16 mouse cellular contexts compared by ENCODE assay signal in the genomic region with DNA sequence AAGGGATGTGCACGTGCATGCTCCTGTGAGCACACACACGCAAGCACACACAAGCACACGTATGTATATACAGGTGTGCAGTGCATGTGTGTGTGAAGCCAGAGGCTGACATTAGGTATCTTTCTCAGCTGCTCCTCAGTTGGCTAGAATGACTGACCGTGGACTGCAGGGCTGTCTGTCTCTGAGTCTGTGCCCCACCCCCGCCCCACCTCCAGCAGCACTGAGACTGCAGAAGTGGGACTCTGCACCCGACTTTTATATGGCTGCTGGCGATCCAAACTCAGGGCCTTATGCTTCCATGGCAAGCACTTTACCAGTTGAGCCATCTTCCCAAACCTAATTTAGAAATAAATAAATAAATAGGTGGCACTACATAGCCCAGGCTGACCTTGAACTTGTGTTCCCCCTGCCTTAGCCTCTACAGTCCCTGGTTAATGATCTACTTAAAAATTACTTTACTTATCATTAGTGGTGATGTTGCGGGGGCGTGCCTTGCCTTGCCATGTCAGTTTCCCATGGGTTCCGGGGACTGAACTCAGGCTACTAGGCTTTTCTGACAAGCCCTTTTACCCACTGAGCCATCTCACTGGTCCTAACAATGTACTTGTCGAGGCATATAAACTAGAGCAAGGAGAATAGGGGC.
"Had no signal": no experiment of that assay in that cellular context is flagged by ENCODE, and none has a peak within 500 bp of the region (broad histone marks: within the 10 kb centered on the region; RNA-seq: fewer than 3 reads in every experiment).

No protein-coding gene starts in this region.

- ATAC-seq: hindbrain, embryonic 16.5 days; inflammation-experienced regulatory T-cells, adult 6 months had no signal

- H3K9me3 ChIP-seq: limb, embryonic 13.5 days; liver, embryonic 15.5 days; lung, embryonic 15.5 days; megakaryocyte, embryonic 14.5 days; midbrain, embryonic 12.5 days had no signal

- H3K27me3 ChIP-seq: limb, embryonic 13.5 days; liver, embryonic 15.5 days; lung, embryonic 15.5 days; megakaryocyte, embryonic 14.5 days had no signal

- H3K4me2 ChIP-seq: limb, embryonic 13.5 days; liver, embryonic 15.5 days; lung, embryonic 15.5 days; midbrain, embryonic 12.5 days had no signal

- H3K9ac ChIP-seq: limb, embryonic 13.5 days; liver, embryonic 15.5 days; lung, embryonic 15.5 days; midbrain, embryonic 12.5 days had no signal

- H3K4me1 ChIP-seq: lung, embryonic 15.5 days; megakaryocyte, embryonic 14.5 days had no signal

- H3K4me3 ChIP-seq: layer of hippocampus, adult 2 months; limb, embryonic 13.5 days; liver, embryonic 15.5 days; lung, embryonic 15.5 days; megakaryocyte, embryonic 14.5 days; midbrain, embryonic 12.5 days had no signal

- H3K36me3 ChIP-seq: limb, embryonic 13.5 days; liver, embryonic 15.5 days; lung, embryonic 15.5 days; midbrain, embryonic 12.5 days had no signal

- DNase-seq: kidney, adult 8-10 months; kidney, postnatal 36 days; lung, postnatal 14 days; right cerebral cortex, postnatal 4 days; spleen, adult 18-20 months; thymus, adult 18-20 months; thymus, postnatal 14 days had no signal

- H3K27ac ChIP-seq: layer of hippocampus, adult 2 months; limb, embryonic 13.5 days; liver, embryonic 15.5 days; lung, embryonic 15.5 days; macrophage; midbrain, embryonic 12.5 days had no signal
